Mouse (Mus musculus) left cerebral cortex, adult 18-20 months (tissue): ENCODE measurements around the gene Rdh19. TPM values are rescaled to one million over a fixed set of nuclear protein-coding genes. Genes with fewer than 3 reads are reported as not detected.
A peak's percentile ranks its signal among the peaks of the same experiment; 100 is the strongest.
"Not testable (repeated sequence)": the region's sequence is repeated elsewhere in the genome, so short reads cannot be mapped to it uniquely, and the experiment has no call there.

Experiments
- DNase-seq, 2 experiments: peaks; one replicate each; pipeline ENCODE4 v3.0.0; 2021 to 2022; ENCODE audit warnings: low spot score in 2 of 2, mixed read lengths in 1 of 2
- long read RNA-seq, 2 experiments: library from polyadenylated mRNA; stranded (forward); transcript quantifications; one replicate each; pipeline ENCODE4 v2.0.0; 2021
- total RNA-seq, 2 experiments: library from RNA; stranded (reverse); gene quantifications; 2 replicates each; pipeline ENCODE4 v1.2.3; 2021

Rdh19 gene
- total RNA-seq, result not detected
- long read RNA-seq, experiment 1, result 0 reads
- long read RNA-seq, experiment 2, result 0 reads

DNA sequence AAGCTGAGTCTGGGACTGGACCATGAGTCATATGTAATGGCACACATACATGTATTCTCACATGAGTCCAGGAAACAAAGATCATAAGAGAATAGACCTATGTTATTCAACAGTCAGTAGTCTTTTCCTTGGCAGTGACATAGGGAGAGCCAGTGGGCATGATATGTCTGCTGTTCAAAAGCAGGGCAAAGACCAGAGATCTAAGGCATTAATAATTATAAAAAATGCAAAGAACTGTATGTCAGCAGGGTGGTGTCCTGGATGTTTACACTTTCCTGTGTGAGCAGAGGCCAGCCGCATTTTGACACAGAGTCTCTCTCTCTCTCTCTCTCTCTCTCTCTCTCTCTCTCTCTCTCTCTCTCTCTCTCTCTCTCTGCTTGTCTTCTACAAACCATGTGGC lies at the start of gene Rdh19:
Gene Rdh19, plus strand, starts transcription at position 301 of the 400 bp plus-strand sequence.
- DNase-seq, result no peak

DNA sequence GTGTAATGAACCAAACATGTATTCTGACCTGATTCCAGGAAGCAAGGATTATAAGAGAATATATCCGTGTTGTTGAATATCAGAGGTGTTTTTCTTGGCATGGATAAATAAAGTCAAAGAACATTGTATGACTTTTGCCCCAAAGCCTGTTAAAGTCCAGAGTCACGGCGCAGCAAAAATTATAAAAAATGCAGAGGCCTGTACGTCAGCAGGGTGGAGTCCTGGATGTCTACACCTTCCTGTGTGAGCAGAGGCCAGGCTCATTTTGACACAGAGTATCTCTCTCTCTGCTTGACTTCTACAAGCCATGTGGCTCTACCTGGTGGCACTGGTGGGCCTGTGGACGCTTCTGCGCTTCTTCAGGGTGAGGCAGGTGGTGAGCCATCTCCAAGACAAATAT lies 48.8 kb upstream of the Rdh19 start, which contains the start of gene Rdh16:
Gene Rdh16, plus strand, starts transcription at position 262 of the 400 bp plus-strand sequence.
- DNase-seq, result no peak

DNA sequence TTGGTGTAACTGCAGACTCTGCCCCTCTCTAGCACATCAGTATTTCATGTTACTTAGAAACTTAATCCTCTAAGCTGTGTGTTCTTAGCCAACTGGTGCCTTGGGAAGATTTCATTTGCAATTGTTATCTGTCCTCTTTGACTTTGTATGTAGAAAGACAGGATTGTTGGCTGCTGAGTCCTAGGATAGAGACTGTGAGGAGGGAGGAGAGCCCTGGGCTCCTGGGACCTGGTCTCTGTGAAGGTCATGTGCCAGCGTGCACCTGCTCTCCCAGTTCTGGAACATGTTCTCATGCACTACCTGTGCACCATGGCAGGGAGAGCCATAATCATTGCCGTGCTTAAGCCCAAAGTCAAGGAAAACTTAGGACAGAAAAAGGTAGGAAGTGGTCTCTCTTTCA lies 48.1 kb upstream of the Rdh19 start:
- no peak for DNase-seq

DNA sequence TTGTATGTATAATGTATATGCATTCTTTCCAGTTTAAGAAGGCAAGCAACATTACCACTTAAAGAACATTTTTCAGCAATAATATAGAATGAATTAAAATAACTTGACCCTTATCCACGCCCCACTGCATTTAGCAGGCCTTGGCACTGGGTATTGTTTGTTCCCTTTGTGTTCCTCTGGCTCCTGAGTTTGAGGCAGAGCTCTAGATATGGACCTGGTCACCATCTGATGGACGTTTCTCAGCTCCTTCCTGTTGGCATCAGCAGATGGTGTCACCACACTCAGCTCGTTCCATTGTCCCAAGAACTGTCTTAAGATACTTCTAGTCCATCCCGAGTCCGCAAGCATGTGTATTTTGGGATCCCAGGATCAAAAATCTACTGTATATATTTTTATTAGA lies 47.5 kb upstream of the Rdh19 start:
- DNase-seq, result no peak

DNA sequence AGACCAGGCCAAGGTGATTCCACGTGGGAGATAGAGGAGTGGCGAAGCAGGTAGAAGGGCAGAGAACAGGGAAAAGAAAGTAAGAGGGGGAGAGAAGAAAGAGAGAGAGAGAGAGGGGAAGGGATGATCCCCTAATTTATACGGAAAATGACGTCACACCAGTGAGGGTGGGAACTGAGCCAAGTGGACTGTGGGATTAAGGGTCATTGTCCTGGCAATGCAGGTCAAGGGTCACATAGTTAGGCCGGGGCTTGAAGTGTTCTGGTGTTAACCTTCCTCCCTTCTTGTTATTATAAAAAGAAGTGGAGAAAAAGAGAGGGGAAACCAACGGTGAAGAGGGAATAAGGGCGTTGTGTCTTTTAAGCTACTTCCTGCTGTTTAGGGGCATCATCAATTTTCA lies 45.3 kb upstream of the Rdh19 start:
- no peak for DNase-seq

DNA sequence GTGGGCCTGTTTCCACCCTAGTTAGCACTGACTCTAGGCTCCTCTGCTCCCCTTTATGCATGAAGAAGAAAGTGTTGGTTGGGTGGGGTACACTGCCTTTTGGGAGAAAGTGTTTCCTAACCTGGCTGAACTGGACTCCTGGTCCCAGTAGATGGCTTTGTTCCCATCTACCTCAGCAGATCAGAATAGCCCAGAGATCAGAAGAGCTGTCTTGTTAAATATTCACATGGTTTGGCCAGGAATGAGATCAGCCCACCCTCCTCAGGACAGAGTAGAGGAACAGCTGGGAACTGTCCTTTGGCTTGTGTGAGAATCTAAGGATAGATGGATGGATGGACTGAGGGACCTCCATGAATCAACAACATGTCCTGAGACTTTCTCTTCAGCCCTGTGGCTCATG lies 33.8 kb upstream of the Rdh19 start:
- DNase-seq, result no peak

DNA sequence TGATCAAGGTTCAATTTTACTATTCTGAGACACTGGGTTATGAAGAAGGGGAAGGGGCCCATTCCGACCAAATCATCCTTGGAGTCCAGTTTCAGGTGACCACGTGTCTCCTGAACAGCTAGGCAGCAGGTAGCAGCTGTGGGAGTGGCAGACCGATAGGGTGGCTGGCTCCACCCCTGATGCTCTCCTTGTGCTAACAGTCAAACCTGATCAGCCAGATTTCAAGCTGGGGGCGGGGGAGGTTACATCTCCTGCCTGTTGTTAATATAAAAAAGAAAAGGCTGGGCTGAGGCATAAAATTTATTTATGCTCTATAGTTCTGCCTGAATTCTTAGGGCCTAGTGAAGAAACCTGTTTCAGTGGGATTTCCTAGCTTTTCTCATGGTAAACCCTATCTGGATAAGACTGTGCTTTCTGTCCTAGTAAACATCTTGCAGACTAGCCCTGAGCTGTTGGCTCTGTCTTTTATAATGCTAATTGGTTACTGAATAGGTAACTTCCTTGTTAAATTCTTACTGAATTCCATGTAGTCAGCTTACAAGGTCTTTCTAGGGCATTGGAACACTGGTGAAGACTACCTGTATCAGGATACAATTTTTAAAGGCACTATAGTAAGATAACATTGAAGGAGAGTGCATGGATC lies 32.3 kb upstream of the Rdh19 start:
- not testable (repeated sequence) for DNase-seq

DNA sequence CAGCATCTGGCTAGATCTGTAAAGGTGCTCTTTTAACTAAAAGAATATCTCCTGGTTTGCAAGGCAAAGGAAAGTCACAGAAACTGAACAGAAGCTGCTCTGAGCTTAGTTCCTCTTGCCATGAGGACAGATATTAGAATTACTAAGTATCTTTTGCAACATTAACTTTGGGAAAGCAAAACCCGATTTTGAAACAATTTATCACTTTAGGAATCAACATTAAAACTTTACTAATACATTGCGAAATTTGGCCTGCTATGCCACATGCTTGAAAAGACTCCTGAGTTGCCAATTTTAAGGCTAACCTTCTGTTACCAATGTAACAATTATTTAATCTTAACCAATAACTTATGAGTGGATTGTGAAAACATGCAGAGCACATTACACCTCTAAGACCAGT lies 27.9 kb upstream of the Rdh19 start:
- DNase-seq, result not testable (repeated sequence)

DNA sequence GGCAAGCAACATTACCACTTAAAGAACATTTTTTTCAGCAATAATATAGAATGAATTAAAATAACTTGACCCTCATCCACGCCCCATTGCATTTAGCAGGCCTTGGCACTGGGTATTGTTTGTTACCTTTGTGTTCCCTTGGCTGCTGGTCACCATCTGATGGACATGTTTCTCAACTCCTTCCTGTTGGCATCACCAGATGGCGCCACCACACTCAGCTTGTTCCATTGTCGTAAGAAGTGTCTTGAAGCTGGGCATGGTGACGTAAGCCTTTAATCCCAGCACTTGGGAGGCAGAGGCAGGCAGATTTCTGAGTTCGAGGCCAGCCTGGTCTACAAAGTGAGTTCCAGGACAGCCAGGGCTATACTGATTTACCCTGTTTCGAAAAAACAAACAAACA lies 24.3 kb upstream of the Rdh19 start:
- DNase-seq, result peak in 1 of 2 experiments; percentile 7

DNA sequence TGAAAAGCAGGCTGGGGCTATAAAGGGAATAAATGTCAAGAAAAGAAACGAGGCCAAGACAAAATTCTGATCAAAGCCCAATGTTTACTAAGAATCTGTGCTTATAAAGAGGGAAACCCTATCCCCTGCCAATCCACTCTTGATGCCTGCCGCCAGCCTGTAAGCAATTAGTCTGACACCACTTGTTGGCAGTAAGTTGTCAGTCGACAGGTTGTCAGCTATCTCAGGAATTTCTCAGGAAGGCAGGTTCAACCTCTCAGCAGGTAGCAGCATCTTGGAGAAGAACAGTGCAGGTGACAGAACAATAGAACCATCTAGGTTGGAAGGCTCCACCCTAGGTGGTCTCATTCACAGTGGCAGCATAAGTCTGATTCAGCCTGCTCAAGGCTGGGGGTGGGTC lies 20.6 kb upstream of the Rdh19 start:
- DNase-seq, result no peak

DNA sequence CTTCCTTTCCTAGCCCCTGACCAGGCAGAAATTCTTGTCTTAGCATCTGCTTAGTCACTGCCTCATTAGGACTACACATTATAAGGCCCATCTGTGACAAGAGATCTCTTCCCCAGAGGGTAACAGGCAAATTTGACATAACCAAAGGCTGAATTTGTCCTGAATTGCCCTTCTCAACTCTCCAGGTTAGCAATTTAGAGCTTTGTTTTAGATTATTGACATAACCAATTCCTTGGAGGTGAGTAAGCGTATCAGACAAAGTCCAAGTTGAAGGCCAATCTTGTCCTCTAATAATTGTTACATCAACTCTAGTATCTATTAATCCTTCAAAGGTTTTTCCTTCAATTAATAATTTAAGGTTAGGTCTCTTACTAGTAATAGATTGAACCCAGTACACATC lies 15.5 kb upstream of the Rdh19 start:
- not testable (repeated sequence) for DNase-seq

DNA sequence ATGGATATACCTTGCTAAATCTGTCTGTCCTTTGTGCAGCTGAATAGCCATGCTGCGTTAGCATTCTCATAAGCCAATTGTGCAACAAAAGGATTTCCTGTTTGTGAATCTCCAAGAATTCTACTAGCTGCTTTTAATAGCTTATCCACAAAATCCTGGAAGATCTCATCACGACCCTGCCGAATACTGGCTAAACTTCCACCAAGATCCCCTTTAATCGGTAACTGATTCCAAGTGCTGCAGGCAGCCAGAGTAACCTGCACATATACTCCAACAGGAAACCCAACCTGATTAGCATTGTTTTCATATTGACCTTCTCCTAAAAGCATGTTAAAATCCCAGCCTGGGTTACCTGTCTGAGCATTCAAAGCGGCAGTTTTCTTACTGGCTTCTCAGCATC lies 14.4 kb upstream of the Rdh19 start:
- no peak for DNase-seq

DNA sequence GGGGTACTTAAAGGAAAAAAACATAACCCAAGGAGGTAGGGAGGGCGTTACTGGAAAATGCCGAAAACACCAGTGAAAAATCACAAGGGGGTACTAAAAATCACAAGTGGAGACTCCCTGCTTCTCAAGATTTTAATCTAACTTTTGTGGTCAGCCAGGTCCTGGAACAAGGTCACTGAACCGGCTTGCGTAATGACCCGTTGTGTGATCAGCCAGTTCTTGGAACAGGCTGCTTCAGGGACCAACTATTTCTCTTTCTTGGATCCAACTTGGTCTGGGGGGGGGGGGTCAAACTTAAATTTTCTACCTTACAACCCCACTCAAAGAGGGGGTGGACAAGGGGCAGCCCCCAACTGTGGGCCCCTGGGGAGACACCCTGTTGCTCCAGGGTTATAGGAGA lies 11.9 kb upstream of the Rdh19 start:
- DNase-seq, result not testable (repeated sequence)

DNA sequence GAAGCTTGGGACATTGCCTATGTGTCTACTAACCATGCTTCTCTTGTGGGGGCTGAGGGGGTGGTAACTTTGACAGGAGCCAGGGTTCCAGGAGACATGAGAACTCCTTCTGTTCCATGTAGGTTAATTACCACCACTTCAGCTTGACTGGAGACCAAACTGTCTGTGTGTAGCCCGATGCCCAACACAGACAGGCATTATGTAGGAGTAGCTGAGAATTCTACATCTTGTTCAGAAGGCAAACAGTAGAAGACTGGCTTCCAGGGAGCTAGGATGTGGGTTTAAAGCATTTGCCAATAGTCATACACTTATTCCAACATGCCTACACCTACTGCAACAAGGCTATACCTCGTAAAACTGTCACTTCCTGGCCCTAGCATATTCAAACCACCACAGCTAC lies 11.2 kb upstream of the Rdh19 start:
- DNase-seq, result peak in 1 of 2 experiments; percentile 4

DNA sequence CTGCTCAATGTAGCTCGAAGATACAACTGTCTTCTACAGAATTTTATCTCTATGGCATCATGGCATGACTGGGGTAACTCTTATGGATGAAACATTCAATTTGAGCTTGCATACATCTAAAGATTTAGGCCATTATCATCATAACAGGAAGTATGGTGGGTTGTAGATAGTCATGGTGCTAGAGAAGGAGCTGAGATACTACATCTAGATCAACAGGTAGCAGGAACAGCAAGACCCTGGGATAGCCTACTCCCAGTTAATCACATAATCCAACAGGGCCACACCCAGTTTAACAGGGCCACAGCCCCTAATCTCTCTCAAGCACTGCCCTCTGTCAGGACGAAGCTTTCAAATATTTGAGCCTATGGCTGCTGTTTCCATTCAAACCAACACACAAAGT lies 9.0 kb upstream of the Rdh19 start:
- DNase-seq, result no peak

DNA sequence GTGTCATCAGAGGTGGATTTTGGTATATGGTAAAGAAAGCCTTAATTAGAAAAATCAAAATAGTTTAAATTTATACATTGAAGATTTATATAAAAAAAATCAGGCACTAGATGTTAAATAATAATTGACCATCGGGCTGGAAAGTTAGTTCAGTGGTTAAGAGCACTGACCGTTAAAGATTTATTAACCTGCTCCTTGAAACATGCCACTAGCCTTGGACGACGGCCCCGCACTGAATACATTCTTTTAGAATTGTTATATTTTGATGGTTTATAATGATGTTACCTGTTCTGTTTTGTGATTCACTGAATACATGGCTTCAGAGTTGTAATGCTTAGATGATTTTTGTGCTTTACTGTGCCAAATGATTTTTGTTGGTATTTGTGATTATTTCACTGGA lies 3.8 kb upstream of the Rdh19 start:
- DNase-seq, result not testable (repeated sequence)

DNA sequence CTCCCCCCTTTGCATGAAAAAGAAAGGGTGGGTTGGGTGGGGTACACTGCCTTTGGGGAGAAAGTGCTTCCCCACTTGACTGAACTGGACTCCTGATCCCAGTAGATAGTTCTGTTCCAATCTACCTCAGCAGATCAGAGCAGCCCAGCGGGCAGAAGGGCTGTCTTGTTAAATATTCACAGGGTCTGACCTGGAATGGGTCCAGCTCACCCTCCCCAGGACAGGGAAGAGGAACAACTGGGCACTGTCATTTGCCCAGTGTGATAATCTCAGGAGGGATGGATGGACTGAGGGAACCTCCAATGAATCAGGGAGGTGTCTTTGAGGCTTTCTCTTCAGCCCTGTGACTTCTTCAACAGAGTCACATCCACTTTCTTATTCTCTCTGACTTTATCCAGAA lies 1.6 kb upstream of the Rdh19 start:
- DNase-seq, result no peak

DNA sequence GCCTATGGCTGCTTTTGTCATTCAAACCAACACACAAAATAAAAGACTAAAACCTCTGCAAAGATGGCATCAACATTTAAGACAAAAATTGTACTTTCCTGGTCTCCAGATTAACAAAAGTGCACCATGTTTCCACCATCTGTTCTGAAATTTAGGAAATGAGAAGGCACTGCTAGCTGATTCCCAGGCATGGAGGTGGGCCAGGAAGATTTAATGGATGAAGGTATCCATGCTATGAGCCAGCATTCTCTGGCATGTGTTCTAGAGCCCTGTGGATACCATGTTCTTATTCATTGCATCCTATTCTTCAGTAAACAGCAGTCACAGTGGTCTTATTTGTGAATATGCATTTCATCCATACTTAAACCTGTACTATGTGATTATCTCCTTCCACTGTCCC lies 6.6 kb downstream of the Rdh19 start:
- no peak for DNase-seq

DNA sequence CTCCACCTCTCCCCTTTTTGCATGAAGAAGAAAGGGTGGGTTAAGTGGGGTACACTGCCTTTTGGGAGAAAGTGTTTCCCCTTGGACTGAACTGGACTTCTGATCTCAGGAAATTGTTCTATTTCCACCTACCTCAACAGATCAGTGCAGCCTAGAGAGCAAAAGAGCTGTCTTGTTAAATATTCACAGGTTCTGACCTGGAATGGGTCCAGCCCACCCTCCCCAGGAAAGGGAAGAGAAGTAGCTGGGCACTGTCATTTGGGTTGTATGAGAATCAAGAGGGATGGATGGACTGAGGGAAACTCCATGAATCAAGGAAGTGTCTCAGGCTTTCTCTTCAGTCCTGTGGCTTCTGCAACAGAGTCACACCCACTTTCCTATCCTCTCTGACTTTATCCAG lies 15.2 kb downstream of the Rdh19 start:
- no peak for DNase-seq

DNA sequence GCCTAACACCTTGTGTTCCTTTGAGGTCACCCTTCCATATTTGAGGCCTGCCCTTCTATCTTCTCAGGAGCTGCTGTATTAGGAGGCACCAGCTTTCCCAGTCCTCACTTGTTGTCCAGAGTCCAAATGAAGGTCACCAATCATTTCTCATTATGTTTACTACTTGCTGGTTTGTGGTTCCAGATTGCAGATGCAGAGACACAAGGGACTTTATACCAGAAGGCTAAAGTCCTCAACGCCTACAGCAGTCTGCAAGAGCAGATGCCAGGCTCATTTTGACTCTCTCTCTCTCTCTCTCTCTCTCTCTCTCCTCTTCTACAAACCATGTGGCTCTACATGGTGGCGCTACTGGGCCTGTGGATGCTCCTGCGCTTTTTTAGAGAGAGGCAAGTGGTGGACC lies 16.5 kb downstream of the Rdh19 start, which contains the start of gene Rdh16f2:
Gene Rdh16f2, plus strand, starts transcription at position 243 of the 400 bp plus-strand sequence.
- no peak for DNase-seq

DNA sequence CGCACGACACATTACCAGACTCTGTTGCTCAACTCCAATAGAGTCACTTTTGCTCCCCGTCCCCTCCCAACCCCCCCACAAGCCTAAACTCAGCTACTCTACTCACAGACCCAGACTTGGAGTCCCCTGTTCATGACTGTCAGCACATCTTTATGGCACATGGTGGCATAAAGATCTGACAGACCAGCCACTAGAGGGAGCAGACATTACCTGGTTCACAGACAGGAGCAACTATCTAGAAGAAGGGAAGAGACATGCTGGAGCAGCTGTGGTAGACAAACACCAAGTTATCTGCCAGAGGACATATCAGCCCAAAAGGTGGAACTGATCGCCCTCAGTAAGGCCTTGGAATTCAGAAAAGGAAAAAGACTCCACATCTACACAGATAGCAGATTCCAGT lies 22.8 kb downstream of the Rdh19 start:
- DNase-seq, result peak; percentile 7

DNA sequence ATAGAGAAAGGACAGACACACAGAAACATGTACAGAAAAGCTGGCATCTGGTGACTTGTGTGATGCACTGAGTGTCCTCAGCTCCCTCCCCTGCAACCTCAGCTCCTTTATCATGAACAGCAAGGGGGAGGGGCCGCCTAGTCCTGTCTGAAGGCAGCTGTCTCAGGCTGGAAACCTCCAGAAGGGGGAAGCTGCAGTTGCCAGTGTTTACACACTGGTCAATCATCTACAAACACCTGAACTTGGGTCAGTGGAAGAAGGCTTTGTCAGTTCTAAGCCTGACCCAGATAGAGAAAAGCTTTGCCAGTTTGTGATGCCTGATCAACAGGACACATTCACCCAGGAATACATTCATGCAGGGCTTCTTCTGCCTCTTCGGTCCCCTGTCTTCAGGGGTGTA lies 28.0 kb downstream of the Rdh19 start:
- no peak for DNase-seq

DNA sequence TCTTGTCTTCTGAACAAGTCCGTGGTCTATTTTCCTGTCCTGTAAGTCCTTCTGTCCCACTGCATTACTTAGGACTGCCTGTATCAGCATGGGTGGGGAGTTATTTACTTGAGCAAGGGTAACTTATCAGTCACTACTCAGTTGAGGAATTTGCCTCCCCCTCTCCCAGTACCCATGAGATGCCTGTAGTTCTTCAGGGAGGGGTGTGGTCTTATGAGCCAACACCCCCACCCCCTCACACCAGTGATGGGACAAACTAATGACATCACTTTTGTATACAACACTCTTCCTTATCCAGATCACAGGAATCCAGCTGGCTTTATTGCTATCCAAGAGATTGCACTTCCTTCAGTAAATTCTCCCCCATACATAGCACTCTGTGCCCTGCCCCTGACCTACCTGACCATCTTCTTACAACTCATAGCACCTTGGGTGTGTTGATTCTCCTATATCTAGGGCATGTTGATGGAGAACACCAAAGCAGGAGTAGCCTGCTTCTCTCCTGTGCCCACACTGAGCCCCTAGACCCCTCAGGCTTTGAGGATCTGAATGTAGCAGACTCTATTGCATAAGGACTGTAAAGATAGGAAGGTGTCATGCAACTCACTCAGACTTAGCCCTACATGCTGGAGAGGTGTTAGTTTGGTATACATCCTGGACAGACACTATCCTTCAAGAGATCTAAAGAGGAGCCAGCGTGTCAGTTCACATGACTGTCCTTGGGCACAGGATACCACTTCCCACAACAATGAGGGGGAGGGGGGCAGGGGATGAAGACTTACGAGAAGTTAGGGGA lies 28.7 kb downstream of the Rdh19 start:
- DNase-seq, result no peak
